Mouse (Mus musculus) embryonic fibroblast, embryonic 13.5 days (primary cell): ENCODE measurements around the gene Gm11639.

Source experiments
- CTCF ChIP-seq: IDR thresholded peaks from 2 replicates; pipeline ENCODE4 v1.5.1; 2011; ENCODE audit warnings: mild to moderate bottlenecking, control low read depth, low read length, moderate library complexity, borderline replicate concordance; ENCODE audit not compliant: insufficient read depth
- POLR2A ChIP-seq: IDR thresholded peaks from 2 replicates; pipeline ENCODE4 v1.6.1; 2011; ENCODE audit warnings: low read depth, mild to moderate bottlenecking, control low read depth, low read length, moderate library complexity

- no peak for TF ChIP-seq CTCF
- TF ChIP-seq POLR2A = no peak
These were observed 18.1 kb upstream of the Gm11639 start for GRCm38 (mm10) chr11:104667399-104667798.
